Mouse (Mus musculus): ENCODE measurements around the gene Nrip2. TPM values are rescaled to one million over a fixed set of nuclear protein-coding genes. Genes with fewer than 3 reads are reported as not detected.
A peak's percentile ranks its signal among the peaks of the same experiment; 100 is the strongest.

Gene Nrip2
- 2.3 and 2.9 TPM in 2 replicates for polyA plus RNA-seq (2016; fragmentation: Nextera tagmentation; extraction: Ambion mirVana)

GRCm38 (mm10) chr6:128398996-128399395 is at the start of gene Nrip2:
Nrip2 (plus strand) TSS chr6:128399296.
- Histone ChIP-seq H3K9me3 (no peaks in the 10 kb centered on the region), H3K4me1 (peaks cover 11% of the 10 kb centered on the region), H3K27me3 (ENCODE audit: poor library complexity, severe bottlenecking) (no peaks in the 10 kb centered on the region), H3K36me3 (replicated peaks) (no peaks in the 10 kb centered on the region), H3K4me3 (no peak within 1 kb of the TSS), H3K27ac (0 out of 2 replicates have a peak within 1 kb of the TSS, but pooled peaks have one; percentile 22)
- no peak for DNase-seq (ENCODE audit: extremely low spot score, low spot score)
- 85% methylated on average over 3 of the region's 3 CpGs for WGBS

- H3K36me3 ChIP-seq (replicated peaks), result peaks cover 40% of the 10 kb centered on the region
- peak overlapping the region; percentile 51; the same call in 1 of the 2 replicates for H3K27ac ChIP-seq
These were observed 49.4 kb upstream of the Nrip2 start for GRCm38 (mm10) chr6:128349711-128350110.

GRCm38 (mm10) chr6:128354140-128354539 is 45.0 kb upstream of the Nrip2 start:
- Histone ChIP-seq H3K4me1 (peaks cover 28% of the 10 kb centered on the region), H3K27ac (no peak overlapping the region), H3K4me3 (peak overlapping the region; percentile 87; the same call in 1 of the 2 replicates), H3K36me3 (replicated peaks) (peaks cover 57% of the 10 kb centered on the region), H3K9me3 (no peaks in the 10 kb centered on the region), H3K27me3 (ENCODE audit: poor library complexity, severe bottlenecking) (no peaks in the 10 kb centered on the region)
- 56% methylated on average over 3 of the region's 3 CpGs for WGBS
- no peak for DNase-seq (ENCODE audit: extremely low spot score, low spot score)

More at GRCm38 (mm10) chr6:128349711-128350110, 49.4 kb upstream of the Nrip2 start:
- WGBS, result 63% methylated on average over 7 of the region's 7 CpGs
- peaks cover 14% of the 10 kb centered on the region for H3K4me1 ChIP-seq
- no peak for DNase-seq (ENCODE audit: extremely low spot score, low spot score)
- H3K4me3 ChIP-seq, result no peak overlapping the region
- H3K27me3 ChIP-seq (ENCODE audit: poor library complexity, severe bottlenecking), result no peaks in the 10 kb centered on the region
- no peaks in the 10 kb centered on the region for H3K9me3 ChIP-seq

GRCm38 (mm10) chr6:128355201-128355681 is 43.9 kb upstream of the Nrip2 start:
- DNase-seq (ENCODE audit: extremely low spot score, low spot score), result no peak
- WGBS, result under 1% methylated on average over 28 of the region's 28 CpGs
- Histone ChIP-seq H3K36me3 (replicated peaks) (peaks cover 51% of the 10 kb centered on the region), H3K27ac (peak overlapping the region; percentile 92), H3K9me3 (no peaks in the 10 kb centered on the region), H3K4me1 (peaks cover 33% of the 10 kb centered on the region), H3K4me3 (peak overlapping the region; percentile 87), H3K27me3 (ENCODE audit: poor library complexity, severe bottlenecking) (no peaks in the 10 kb centered on the region)

- Histone ChIP-seq H3K36me3 (replicated peaks) (peaks cover 49% of the 10 kb centered on the region), H3K27me3 (ENCODE audit: poor library complexity, severe bottlenecking) (no peaks in the 10 kb centered on the region), H3K4me1 (peaks cover 39% of the 10 kb centered on the region), H3K9me3 (no peaks in the 10 kb centered on the region), H3K4me3 (peak within 1 kb of the TSS; percentile 87), H3K27ac (peak within 1 kb of the TSS; percentile 92)
- DNase-seq (ENCODE audit: extremely low spot score, low spot score), result peak; percentile 98
- under 1% methylated on average over 42 of the region's 42 CpGs for WGBS
These were observed 43.2 kb upstream of the Nrip2 start, which contains the start of gene Tulp3 for GRCm38 (mm10) chr6:128355726-128356416. Tulp3 (minus strand) TSS chr6:128355851.

- WGBS, result 34% methylated on average over 2 of the region's 2 CpGs
- Histone ChIP-seq H3K9me3 (no peaks in the 10 kb centered on the region), H3K4me3 (no peak overlapping the region), H3K36me3 (replicated peaks) (peaks cover 37% of the 10 kb centered on the region), H3K4me1 (peaks cover 56% of the 10 kb centered on the region), H3K27me3 (ENCODE audit: poor library complexity, severe bottlenecking) (no peaks in the 10 kb centered on the region), H3K27ac (no peak overlapping the region)
- peak; percentile 68 for DNase-seq (ENCODE audit: extremely low spot score, low spot score)
These were observed 40.1 kb upstream of the Nrip2 start for GRCm38 (mm10) chr6:128358999-128359398.

- no peaks in the 10 kb centered on the region for H3K27me3 ChIP-seq (ENCODE audit: poor library complexity, severe bottlenecking)
- H3K36me3 ChIP-seq (replicated peaks), result peaks cover 59% of the 10 kb centered on the region
- H3K4me1 ChIP-seq, result peaks cover 50% of the 10 kb centered on the region
- 18% methylated on average over 9 of the region's 9 CpGs for WGBS
- peak overlapping the region; percentile 97 for H3K27ac ChIP-seq
- H3K9me3 ChIP-seq, result no peaks in the 10 kb centered on the region
- peak overlapping the region; percentile 81 for H3K4me3 ChIP-seq
- DNase-seq (ENCODE audit: extremely low spot score, low spot score), result no peak
These were observed 37.2 kb upstream of the Nrip2 start for GRCm38 (mm10) chr6:128361901-128362300.

- Histone ChIP-seq H3K4me3 (peak within 1 kb of the TSS; percentile 81), H3K4me1 (peaks cover 50% of the 10 kb centered on the region), H3K27me3 (ENCODE audit: poor library complexity, severe bottlenecking) (no peaks in the 10 kb centered on the region), H3K36me3 (replicated peaks) (peaks cover 59% of the 10 kb centered on the region), H3K9me3 (no peaks in the 10 kb centered on the region), H3K27ac (peak within 1 kb of the TSS; percentile 97)
- WGBS, result under 1% methylated on average over 57 of the region's 76 CpGs
- peak; percentile 88 for DNase-seq (ENCODE audit: extremely low spot score, low spot score)
These were observed 36.6 kb upstream of the Nrip2 start, which contains the start of the genes Rhno1 and Foxm1 for GRCm38 (mm10) chr6:128362381-128363006. Rhno1 (minus strand) TSS chr6:128362911. Foxm1 (plus strand) TSS chr6:128362967.

GRCm38 (mm10) chr6:128363007-128363825 is 35.9 kb upstream of the Nrip2 start:
- 2% methylated on average over 46 of the region's 46 CpGs for WGBS
- Histone ChIP-seq H3K4me1 (peaks cover 50% of the 10 kb centered on the region), H3K4me3 (peak overlapping the region; percentile 81), H3K36me3 (replicated peaks) (peaks cover 59% of the 10 kb centered on the region), H3K9me3 (no peaks in the 10 kb centered on the region), H3K27me3 (ENCODE audit: poor library complexity, severe bottlenecking) (no peaks in the 10 kb centered on the region), H3K27ac (peak overlapping the region; percentile 97)
- peak; percentile 71 for DNase-seq (ENCODE audit: extremely low spot score, low spot score)

- H3K9me3 ChIP-seq, result no peaks in the 10 kb centered on the region
- 88% methylated on average over 6 of the region's 6 CpGs for WGBS
- peaks cover 65% of the 10 kb centered on the region for H3K36me3 ChIP-seq (replicated peaks)
- DNase-seq (ENCODE audit: extremely low spot score, low spot score), result no peak
- H3K27me3 ChIP-seq (ENCODE audit: poor library complexity, severe bottlenecking), result no peaks in the 10 kb centered on the region
- peaks cover 48% of the 10 kb centered on the region for H3K4me1 ChIP-seq
- H3K27ac ChIP-seq, result no peak overlapping the region
- H3K4me3 ChIP-seq, result peak overlapping the region; percentile 81; the same call in 1 of the 2 replicates
These were observed 34.4 kb upstream of the Nrip2 start for GRCm38 (mm10) chr6:128364721-128365120.

GRCm38 (mm10) chr6:128366466-128366865 is 32.6 kb upstream of the Nrip2 start:
- Histone ChIP-seq H3K4me1 (peaks cover 30% of the 10 kb centered on the region), H3K27ac (no peak overlapping the region), H3K4me3 (no peak overlapping the region), H3K9me3 (no peaks in the 10 kb centered on the region), H3K27me3 (ENCODE audit: poor library complexity, severe bottlenecking) (no peaks in the 10 kb centered on the region), H3K36me3 (replicated peaks) (peaks cover 73% of the 10 kb centered on the region)
- DNase-seq (ENCODE audit: extremely low spot score, low spot score), result no peak
- 92% methylated on average over 5 of the region's 5 CpGs for WGBS

- Histone ChIP-seq H3K27me3 (ENCODE audit: poor library complexity, severe bottlenecking) (no peaks in the 10 kb centered on the region), H3K4me1 (peaks cover 25% of the 10 kb centered on the region), H3K9me3 (no peaks in the 10 kb centered on the region), H3K36me3 (replicated peaks) (peaks cover 100% of the 10 kb centered on the region), H3K27ac (no peak overlapping the region), H3K4me3 (no peak overlapping the region)
- 96% methylated on average over 5 of the region's 5 CpGs for WGBS
- no peak for DNase-seq (ENCODE audit: extremely low spot score, low spot score)
These were observed 29.1 kb upstream of the Nrip2 start for GRCm38 (mm10) chr6:128370040-128370439.
